Mouse (Mus musculus) layer of hippocampus, adult 2 months (tissue): ENCODE measurements around the gene Gm28230. TPM values are rescaled to one million over a fixed set of nuclear protein-coding genes. Genes with fewer than 3 reads are reported as not detected.
A peak's percentile ranks its signal among the peaks of the same experiment; 100 is the strongest.

Source experiments
- DNase-seq, 2 experiments: peaks; one replicate each; pipeline ENCODE4 v3.0.0; 2022; ENCODE audit warnings: low spot score in 2 of 2
- H3K27ac ChIP-seq: fragments of 200-600 bp; 2 replicates; pipeline ENCODE4 v1.8.1; 2022
- H3K4me3 ChIP-seq: fragments of 200-600 bp; 2 replicates; pipeline ENCODE4 v1.8.1; 2022; ENCODE audit warnings: mild to moderate bottlenecking
- CTCF ChIP-seq: fragments of 200-600 bp; conservative IDR thresholded peaks from 2 replicates; pipeline ENCODE4 v1.8.1; 2022; ENCODE audit warnings: antibody characterized with exemption, mild to moderate bottlenecking, moderate library complexity
- total RNA-seq, 2 experiments: library from RNA; stranded (reverse); gene quantifications; 2 replicates each; pipeline ENCODE4 v1.2.3; 2021

Gm28230 gene
- total RNA-seq, 2 experiments from 2014 or later, result not detected

GRCm38 (mm10) chr2:74686988-74687697 is 39.4 kb upstream of the Gm28230 start:
- TF ChIP-seq CTCF, result no peak
- H3K27ac ChIP-seq, result no peak overlapping the region
- H3K4me3 ChIP-seq, result no peak overlapping the region
- DNase-seq, result no peak

GRCm38 (mm10) chr2:74687698-74688555 is 38.6 kb upstream of the Gm28230 start:
- no peak for DNase-seq

GRCm38 (mm10) chr2:74688795-74689573 is 37.5 kb upstream of the Gm28230 start:
- no peak for TF ChIP-seq CTCF
- Histone ChIP-seq H3K27ac (no peak overlapping the region), H3K4me3 (no peak overlapping the region)
- DNase-seq, result no peak

More at GRCm38 (mm10) chr2:74687698-74688555, 38.6 kb upstream of the Gm28230 start:
- H3K4me3 ChIP-seq, result no peak overlapping the region
- no peak overlapping the region for H3K27ac ChIP-seq
- no peak for TF ChIP-seq CTCF

GRCm38 (mm10) chr2:74689574-74690337 is 36.8 kb upstream of the Gm28230 start:
- H3K4me3 ChIP-seq, result no peak overlapping the region
- no peak for DNase-seq
- no peak overlapping the region for H3K27ac ChIP-seq
- TF ChIP-seq CTCF, result no peak

GRCm38 (mm10) chr2:74690338-74690716 is 36.2 kb upstream of the Gm28230 start:
- Histone ChIP-seq H3K4me3 (no peak overlapping the region), H3K27ac (no peak overlapping the region)
- no peak for DNase-seq
- no peak for TF ChIP-seq CTCF

DNA sequence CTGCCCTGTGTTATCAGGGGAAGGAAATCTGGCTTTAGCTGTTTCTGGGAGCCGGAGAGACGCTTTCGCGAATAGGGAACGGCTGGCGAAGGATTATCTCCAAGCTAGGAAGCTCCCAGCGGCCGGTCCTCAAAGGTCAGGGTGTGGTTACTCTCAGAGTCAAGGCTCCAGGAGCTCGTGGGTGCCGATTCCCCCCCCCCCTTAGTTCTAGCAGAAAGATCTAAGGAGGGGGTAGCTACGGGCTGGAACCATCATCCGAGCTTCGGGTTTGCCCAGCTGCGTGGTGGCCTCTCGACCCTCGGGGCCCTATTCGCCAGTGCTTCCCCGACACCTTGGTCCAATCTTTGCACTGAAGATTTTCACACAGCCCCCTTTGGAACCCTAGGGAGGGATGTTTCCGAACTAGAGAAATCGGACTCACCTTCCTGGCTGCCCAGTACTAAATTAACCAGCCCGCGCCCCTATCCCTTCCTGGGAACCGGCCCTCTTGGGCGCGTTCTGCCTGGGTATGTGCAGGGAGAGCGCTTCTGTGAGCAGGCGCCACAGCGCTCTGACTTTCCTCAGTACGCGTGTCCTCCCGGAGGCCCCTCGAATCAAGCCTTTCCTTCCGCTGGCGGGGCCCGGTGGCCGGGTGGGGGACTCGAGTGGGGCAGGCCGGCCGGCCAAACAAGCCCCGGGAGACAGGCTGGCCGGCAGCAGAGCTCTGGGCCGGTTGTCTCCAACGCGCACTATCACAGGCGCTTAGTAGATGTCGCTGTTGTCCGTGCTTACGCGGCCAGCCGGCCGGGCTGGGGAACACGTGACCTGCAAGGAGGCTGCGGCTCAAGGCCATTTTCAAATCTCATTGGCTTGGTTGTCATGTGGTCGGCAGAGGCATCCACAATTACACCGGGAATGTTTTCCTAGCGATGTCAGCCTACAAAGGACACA is 35.2 kb upstream of the Gm28230 start, which contains the start of gene Hoxd10:
Gene Hoxd10, plus strand, starts transcription at position 903 of the 930 bp plus-strand sequence.
- DNase-seq, result no peak
- Histone ChIP-seq H3K4me3 (no peak within 1 kb of the TSS), H3K27ac (no peak within 1 kb of the TSS)
- TF ChIP-seq CTCF, result peak; percentile 25; the same call in 1 of the 2 replicates

- no peak for TF ChIP-seq CTCF
- H3K27ac ChIP-seq, result no peak overlapping the region
- no peak for DNase-seq
- no peak overlapping the region for H3K4me3 ChIP-seq
Measured at GRCm38 (mm10) chr2:74691995-74692807, 34.3 kb upstream of the Gm28230 start.

DNA sequence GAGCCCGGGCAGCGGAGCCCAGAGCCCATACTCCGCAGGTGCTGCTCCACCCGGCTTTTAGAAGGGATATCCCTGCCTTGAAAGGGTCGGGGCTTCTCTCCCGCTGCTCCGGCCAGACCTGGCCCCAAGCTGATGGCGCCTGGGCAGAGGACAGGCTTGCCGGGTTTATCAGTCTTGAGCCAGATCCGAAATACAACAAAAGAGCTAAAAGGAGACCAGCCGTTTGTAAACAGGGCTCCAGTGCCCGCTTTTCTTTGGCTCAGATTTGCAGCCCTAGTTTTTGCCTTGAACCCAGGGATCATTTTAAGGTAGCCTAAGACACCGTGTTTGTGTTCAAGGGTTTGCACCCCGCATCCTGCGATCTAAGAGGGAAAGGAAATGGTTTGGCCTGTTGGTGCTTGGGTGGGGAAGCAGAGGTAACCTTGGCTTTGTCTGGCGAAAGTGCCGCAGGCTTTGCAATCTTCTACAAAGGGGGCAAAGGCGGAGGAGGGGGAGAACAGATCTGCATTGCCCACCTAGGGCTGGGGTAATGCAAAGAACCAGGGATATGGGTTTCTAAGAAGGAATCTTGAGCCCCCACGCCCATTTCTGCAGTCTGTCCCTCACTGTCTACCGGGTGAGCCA is 33.6 kb upstream of the Gm28230 start:
- Histone ChIP-seq H3K27ac (no peak overlapping the region), H3K4me3 (no peak overlapping the region)
- DNase-seq, result no peak
- no peak for TF ChIP-seq CTCF

- Histone ChIP-seq H3K27ac (no peak overlapping the region), H3K4me3 (no peak overlapping the region)
- no peak for DNase-seq
- TF ChIP-seq CTCF, result no peak
Measured at GRCm38 (mm10) chr2:74693432-74693827, 33.1 kb upstream of the Gm28230 start.

- TF ChIP-seq CTCF, result peak; percentile 45
- Histone ChIP-seq H3K4me3 (no peak overlapping the region), H3K27ac (no peak overlapping the region)
- DNase-seq, result no peak
Measured at GRCm38 (mm10) chr2:74694066-74694465, 32.5 kb upstream of the Gm28230 start.
